Mouse (Mus musculus): Measurements from ENCODE around the gene Wdr6. TPM values are rescaled to one million over a fixed set of nuclear protein-coding genes. Genes with fewer than 3 reads are reported as not detected.

The Wdr6 gene
- polyA plus RNA-seq, 1 experiment, result 138 TPM

GRCm38 (mm10) chr9:108573774-108574690 lies 4.5 kb downstream of the Wdr6 start:
- DNase-seq (ENCODE audit: extremely low spot score in 1 of 2, low spot score in 1 of 2), result no peak

GRCm38 (mm10) chr9:108572321-108572720 lies 6.2 kb downstream of the Wdr6 start:
- DNase-seq (ENCODE audit: extremely low spot score in 1 of 2, low spot score in 1 of 2), result no peak

GRCm38 (mm10) chr9:108571401-108571973 lies 7.1 kb downstream of the Wdr6 start:
- no peak for DNase-seq (ENCODE audit: extremely low spot score in 1 of 2, low spot score in 1 of 2)

GRCm38 (mm10) chr9:108570207-108570896 lies 8.2 kb downstream of the Wdr6 start:
- DNase-seq (ENCODE audit: extremely low spot score in 1 of 2, low spot score in 1 of 2), result peak in 1 of 2 experiments; percentile 87

- DNase-seq (ENCODE audit: extremely low spot score in 1 of 2, low spot score in 1 of 2), result peak; percentile 87 to 93
Measured at GRCm38 (mm10) chr9:108569381-108570206, 8.9 kb downstream of the Wdr6 start, which contains the start of gene Dalrd3. Dalrd3 (plus strand) TSS chr9:108569886.

- DNase-seq (ENCODE audit: extremely low spot score in 1 of 2, low spot score in 1 of 2), result no peak
Measured at GRCm38 (mm10) chr9:108568511-108568921, 10.0 kb downstream of the Wdr6 start.

- DNase-seq (ENCODE audit: extremely low spot score in 1 of 2, low spot score in 1 of 2), result no peak
Measured at GRCm38 (mm10) chr9:108567931-108568419, 10.6 kb downstream of the Wdr6 start.

GRCm38 (mm10) chr9:108566815-108567776 lies 11.4 kb downstream of the Wdr6 start, which contains the start of gene Ndufaf3:
Ndufaf3 (minus strand) TSS chr9:108567434.
- DNase-seq (ENCODE audit: extremely low spot score in 1 of 2, low spot score in 1 of 2), result peak; percentile 92 to 97

- no peak for DNase-seq (ENCODE audit: extremely low spot score in 1 of 2, low spot score in 1 of 2)
Measured at GRCm38 (mm10) chr9:108565881-108566814, 12.4 kb downstream of the Wdr6 start.

- no peak for DNase-seq (ENCODE audit: extremely low spot score in 1 of 2, low spot score in 1 of 2)
Measured at GRCm38 (mm10) chr9:108564131-108564530, 14.4 kb downstream of the Wdr6 start.

GRCm38 (mm10) chr9:108563671-108564070 lies 14.9 kb downstream of the Wdr6 start:
- no peak for DNase-seq (ENCODE audit: extremely low spot score in 1 of 2, low spot score in 1 of 2)

- peak; percentile 92 to 96 for DNase-seq (ENCODE audit: extremely low spot score in 1 of 2, low spot score in 1 of 2)
Measured at GRCm38 (mm10) chr9:108560227-108560841, 18.2 kb downstream of the Wdr6 start, which contains the start of gene Impdh2. Impdh2 (plus strand) TSS chr9:108560286.

GRCm38 (mm10) chr9:108559169-108559568 lies 19.4 kb downstream of the Wdr6 start:
- no peak for DNase-seq (ENCODE audit: extremely low spot score in 1 of 2, low spot score in 1 of 2)

- DNase-seq (ENCODE audit: extremely low spot score in 1 of 2, low spot score in 1 of 2), result no peak
Measured at GRCm38 (mm10) chr9:108546875-108547274, 31.7 kb downstream of the Wdr6 start.

- DNase-seq (ENCODE audit: extremely low spot score in 1 of 2, low spot score in 1 of 2), result no peak
Measured at GRCm38 (mm10) chr9:108545986-108546385, 32.6 kb downstream of the Wdr6 start.

GRCm38 (mm10) chr9:108540846-108541245 lies 37.7 kb downstream of the Wdr6 start:
- DNase-seq (ENCODE audit: extremely low spot score in 1 of 2, low spot score in 1 of 2), result no peak

- no peak for DNase-seq (ENCODE audit: extremely low spot score in 1 of 2, low spot score in 1 of 2)
Measured at GRCm38 (mm10) chr9:108531496-108531895, 47.0 kb downstream of the Wdr6 start.

Data from frontal cortex, adult 2 months (tissue).